8 mouse cellular contexts compared by ENCODE assay signal in genomic region chr16:18629390-18630231, GRCm38 (mm10). TPM values are rescaled to one million over a fixed set of nuclear protein-coding genes. Genes with fewer than 3 reads are reported as not detected.
DNase-seq lines count a peak whose midpoint lies in the region; ATAC-seq lines count a peak whose summit lies in the region.

Gene Sept5, minus strand, starts transcription at chr16:18629954.

- WGBS in hindbrain, embryonic 16.5 days: 0% methylated on average over 66 of the region's 93 CpGs

- peak within 1 kb of the TSS; percentile 88 for H3K4me2 ChIP-seq in hindbrain, embryonic 16.5 days (ENCODE audit: low read length)

- H3K27me3 ChIP-seq in hindbrain, embryonic 16.5 days (replicated peaks; ENCODE audit: control insufficient read depth, insufficient read depth, low read length): peaks cover 10% of the 10 kb centered on the region

- H3K27ac ChIP-seq in hindbrain, embryonic 16.5 days (ENCODE audit: low read depth, low read length): peak within 1 kb of the TSS; percentile 85

- peaks cover 2% of the 10 kb centered on the region; the same call in 1 of the 2 replicates for H3K9me3 ChIP-seq in hindbrain, embryonic 16.5 days (ENCODE audit: control insufficient read depth, low read length)

- peak; percentile 70 to 82 for DNase-seq in left cerebral cortex, adult 18-20 months (ENCODE audit: low spot score in 2 of 2)
- DNase-seq in left cerebral cortex, adult 11 months (ENCODE audit: low spot score): no peak
- peak; percentile 77 to 89 for DNase-seq in cerebellum, postnatal 36 days
- DNase-seq in gastrocnemius, postnatal 10 days: peak; percentile 79
- DNase-seq in left cerebral cortex, postnatal 10 days (ENCODE audit: extremely low spot score in 1 of 2, low spot score in 2 of 2): peak in 1 of 2 experiments; percentile 91
- peak; percentile 78 for DNase-seq in right cerebral cortex, postnatal 25 days

- H3K4me1 ChIP-seq in hindbrain, embryonic 16.5 days (ENCODE audit: control insufficient read depth, insufficient read depth, low read depth, low read length): peaks cover 31% of the 10 kb centered on the region

- ATAC-seq in hindbrain, embryonic 16.5 days: peak; percentile 67
- ATAC-seq in megakaryocyte, adult 5-6 weeks (ENCODE audit: poor library complexity, severe bottlenecking): peak; percentile 39

- H3K36me3 ChIP-seq in hindbrain, embryonic 16.5 days (ENCODE audit: control insufficient read depth, insufficient read depth, low read length): peaks cover 7% of the 10 kb centered on the region

- intact Hi-C loops in left cerebral cortex, postnatal 10 days (cut with DNase I): loop anchor here (5.0 kb wide), 2 partner anchors 48 to 173 kb away; no protein-coding TSS in a partner anchor

- peak within 1 kb of the TSS; percentile 83 for H3K4me3 ChIP-seq in hindbrain, embryonic 16.5 days (ENCODE audit: low read length)

- H3K9ac ChIP-seq in hindbrain, embryonic 16.5 days (ENCODE audit: low read depth, low read length): peak within 1 kb of the TSS; percentile 96

RNA-seq across cellular contexts. Expression of gene Sept5, which starts in this region (rescaled TPM):
- 100 to 1,000 TPM; 824 to 876 TPM for total RNA-seq in left cerebral cortex, adult 18-20 months (2021)
- 10 to 100 TPM in 1 of 2 experiments, 1 to 10 TPM in 1; 7.9 to 15.7 TPM for total RNA-seq in gastrocnemius, postnatal 10 days (2021)
- 230 and 249 TPM in 2 replicates for polyA plus RNA-seq in hindbrain, embryonic 16.5 days (2015; fragmentation: Nextera tagmentation; extraction: Ambion mirVana)
- 100 to 1,000 TPM; 703 to 707 TPM for total RNA-seq in left cerebral cortex, postnatal 10 days (2021)
- 19.5 and 23.5 TPM in 2 replicates for total RNA-seq in megakaryocyte, adult 5-6 weeks (2015)
- 11.6 and 17.0 TPM in 2 replicates for total RNA-seq in megakaryocyte, adult 5-6 weeks (2017)

Comparison
In these comparisons a context has a peak if more than half of its experiments do, and no peak if none do; other contexts are left out.
1. RNA of gene Sept5 (total RNA-seq): 824 to 876 TPM in left cerebral cortex, adult 18-20 months and 703 to 707 TPM in left cerebral cortex, postnatal 10 days; 11.6 to 23.5 TPM in megakaryocyte, adult 5-6 weeks and 7.9 to 15.7 TPM in gastrocnemius, postnatal 10 days; every median in the first group is over 10 times any median in the second.